Mouse (Mus musculus) 3T3-L1 (cell line): ENCODE measurements around the gene Smoc1.

Source experiments
- DNase-seq: peaks from one replicate; pipeline ENCODE4 v3.0.0-alpha.2; 2015; ENCODE audit warnings: low read depth, low spot score

The Smoc1 gene

DNA sequence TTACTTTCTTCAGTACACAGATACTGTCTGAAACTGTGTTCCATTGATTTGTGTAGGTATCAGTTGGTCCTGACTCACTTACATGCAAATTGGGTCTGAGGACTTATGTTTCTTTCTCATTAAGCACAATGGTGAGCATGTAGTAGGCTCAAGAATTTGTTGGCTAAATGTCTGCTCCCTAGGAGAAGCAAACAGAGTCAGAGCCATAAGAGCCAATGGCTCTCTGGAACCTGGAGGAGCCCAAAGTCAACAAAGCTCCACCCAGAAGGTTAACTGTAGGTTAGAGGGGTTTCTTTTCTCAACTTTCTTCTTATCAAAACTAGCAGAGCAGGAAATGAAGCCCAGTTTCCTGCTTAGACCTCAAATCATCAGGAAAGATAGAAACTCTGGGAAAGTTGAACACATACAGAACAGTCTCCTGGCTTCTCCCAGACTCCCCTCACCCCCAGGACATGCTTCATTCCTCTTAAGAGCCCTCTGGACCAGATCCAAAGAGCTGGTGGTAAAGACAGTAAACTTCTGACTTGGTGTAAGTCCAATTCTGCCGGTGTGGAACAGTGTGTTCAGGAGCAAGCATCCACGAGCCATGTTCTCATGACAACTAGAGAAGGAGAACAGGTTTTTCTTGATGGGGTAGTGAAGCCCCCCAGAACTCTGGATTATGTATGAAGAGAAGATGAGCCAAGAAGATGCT, 51.5 kb downstream of the Smoc1 start:
- no peak for DNase-seq

DNA sequence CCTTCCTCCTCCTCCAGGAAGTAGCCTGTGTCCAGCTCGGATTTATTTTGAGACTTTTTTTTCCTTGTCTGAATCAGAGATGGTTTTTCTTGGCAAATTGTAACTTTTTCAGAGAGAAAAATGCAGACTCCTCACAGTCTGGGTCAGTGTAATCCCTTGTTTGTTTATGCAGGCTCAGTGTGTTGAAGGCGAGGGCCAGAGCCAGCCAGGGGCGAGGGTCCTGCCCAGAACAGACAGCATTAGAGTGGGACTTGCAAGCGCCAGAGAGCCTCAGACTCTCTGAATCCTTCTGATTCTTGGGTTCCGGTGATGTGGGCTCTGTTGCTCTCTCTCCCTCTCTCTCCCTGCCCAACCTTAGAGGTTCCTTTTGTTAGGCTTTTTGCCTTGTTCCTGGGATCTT, 53.7 kb downstream of the Smoc1 start:
- DNase-seq = no peak

DNA sequence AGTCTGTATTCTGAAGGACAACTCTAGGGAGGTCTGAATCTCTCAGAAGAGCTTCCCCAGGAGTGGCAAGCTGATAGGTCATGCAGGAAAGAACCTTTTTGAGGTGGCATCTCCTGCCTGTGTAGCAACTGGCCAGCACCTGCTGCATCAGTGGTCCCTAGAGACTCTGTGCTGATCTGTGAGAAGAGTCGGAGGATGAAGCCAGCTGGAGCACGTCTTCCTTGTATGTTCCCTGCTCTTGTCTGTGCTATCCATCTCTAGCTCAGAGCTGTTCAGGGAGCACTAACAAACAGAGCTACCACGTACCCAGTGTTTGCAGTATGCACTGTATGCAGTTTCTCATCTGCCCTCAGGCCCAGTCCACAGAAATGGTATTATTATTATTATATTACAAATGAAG, 54.4 kb downstream of the Smoc1 start:
- DNase-seq = no peak

DNA sequence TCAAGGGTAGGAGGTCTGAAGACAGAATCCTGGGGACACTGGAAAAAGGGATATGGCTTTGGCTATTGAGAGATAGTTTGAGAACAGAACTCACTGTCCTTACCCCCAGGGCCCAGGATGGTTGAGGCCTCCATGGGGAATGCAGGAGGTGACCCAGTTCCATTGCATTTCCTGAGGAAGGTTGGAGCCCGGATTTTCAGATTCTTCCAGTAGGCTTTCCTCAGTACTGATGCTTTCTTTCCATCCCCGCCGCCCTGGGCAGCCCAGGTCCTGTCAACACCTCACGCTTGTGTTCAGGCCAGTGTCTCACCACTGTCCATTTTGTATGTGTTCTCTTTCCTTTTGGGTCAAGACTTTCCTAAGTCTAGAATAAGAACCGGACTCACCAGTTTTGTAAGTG, 56.5 kb downstream of the Smoc1 start:
- no peak for DNase-seq

DNA sequence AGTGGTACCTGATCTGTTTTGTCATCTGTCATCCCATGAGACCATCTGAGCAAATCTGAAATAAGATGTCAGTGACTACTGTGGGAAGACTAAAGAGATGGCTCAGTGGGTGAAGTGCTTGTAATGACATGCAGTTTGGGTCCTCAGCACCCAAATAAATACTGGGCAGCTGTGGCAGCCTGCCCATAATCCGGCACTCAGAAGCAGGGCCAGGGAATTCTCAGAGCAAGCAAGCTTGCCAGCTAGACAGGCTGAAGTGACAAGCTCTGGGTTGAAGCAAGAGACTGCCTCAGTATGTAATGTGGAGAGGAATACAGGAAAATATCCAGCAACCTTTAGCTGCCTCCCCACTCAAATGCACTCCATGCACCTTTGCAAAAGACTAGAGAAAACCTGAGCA, 58.6 kb downstream of the Smoc1 start:
- no peak for DNase-seq

DNA sequence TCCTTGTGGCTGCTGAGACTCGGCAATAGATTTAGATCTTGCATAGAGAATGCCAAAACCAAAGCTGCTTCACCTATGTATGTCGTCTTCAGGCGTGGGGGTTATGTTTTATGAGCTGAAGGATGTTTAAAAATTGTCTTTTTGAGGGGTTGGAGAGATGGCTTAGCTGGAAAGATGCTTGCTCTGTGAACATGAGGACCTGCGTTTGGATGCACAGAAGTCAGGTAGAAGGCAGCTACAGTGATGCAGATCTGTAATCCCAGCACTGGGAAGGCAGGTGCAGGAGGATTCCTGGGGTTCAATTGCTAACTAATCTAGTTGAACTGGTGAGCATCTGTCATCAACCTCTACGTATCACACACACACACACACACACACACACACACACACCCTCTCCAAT, 61.5 kb downstream of the Smoc1 start:
- DNase-seq = no peak

DNA sequence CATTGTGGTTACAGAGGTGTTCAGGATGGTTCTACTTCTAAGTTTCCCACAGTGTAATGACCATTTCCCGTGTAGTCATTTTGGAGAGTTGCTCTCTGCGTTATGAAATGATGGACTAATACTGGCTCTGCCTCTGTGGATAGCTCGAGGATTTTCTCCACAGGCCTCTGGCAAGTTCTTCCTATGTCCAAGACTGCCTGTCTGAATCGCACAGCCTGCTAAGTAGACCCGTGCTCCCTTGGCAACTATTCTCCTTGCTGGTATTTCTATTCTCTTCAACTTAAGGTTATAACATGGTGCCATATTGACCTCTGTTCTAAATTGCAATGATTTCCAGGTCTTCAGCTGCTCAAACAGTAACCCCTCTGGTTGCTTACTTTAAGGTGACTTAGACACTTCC, 65.0 kb downstream of the Smoc1 start:
- no peak for DNase-seq

DNA sequence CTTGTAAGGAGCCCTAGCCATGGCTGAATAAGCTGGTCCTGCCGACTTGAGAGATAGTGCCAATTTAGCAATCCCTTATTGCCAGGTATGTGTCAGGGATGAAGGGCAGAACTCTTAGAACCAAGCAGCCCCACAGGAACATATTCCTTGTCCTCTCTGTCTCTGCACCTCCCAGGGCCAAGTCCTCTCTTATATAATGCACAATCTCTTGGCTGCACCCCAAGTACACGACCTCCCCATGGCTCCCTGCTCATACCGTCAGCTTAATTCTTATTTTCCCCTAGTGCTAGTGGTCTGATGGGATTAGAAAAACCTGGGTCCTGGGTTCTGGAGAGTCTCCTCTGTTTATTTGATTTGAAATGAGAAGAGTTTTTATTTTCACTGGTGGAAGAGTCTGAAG, 66.0 kb downstream of the Smoc1 start:
- DNase-seq = no peak

DNA sequence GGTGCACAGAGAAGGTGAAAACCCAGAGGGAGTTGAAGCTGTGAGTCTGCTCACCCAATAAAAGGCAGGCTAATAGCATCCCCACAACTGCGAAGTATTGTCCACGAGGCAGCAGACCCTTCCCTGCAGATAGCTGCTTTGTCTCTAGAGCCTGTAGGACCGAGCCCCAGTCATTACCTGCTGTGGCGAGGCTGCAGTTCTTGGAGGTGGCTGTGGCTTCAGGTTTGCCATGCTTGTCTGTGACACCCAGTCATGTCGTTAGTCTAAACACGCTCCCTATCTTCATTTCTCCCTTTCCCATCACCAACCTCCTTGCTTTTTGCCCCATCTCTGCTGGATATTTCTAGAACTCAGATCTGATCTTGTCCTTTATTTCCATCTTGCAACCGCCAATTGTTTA, 66.6 kb downstream of the Smoc1 start:
- DNase-seq = no peak

DNA sequence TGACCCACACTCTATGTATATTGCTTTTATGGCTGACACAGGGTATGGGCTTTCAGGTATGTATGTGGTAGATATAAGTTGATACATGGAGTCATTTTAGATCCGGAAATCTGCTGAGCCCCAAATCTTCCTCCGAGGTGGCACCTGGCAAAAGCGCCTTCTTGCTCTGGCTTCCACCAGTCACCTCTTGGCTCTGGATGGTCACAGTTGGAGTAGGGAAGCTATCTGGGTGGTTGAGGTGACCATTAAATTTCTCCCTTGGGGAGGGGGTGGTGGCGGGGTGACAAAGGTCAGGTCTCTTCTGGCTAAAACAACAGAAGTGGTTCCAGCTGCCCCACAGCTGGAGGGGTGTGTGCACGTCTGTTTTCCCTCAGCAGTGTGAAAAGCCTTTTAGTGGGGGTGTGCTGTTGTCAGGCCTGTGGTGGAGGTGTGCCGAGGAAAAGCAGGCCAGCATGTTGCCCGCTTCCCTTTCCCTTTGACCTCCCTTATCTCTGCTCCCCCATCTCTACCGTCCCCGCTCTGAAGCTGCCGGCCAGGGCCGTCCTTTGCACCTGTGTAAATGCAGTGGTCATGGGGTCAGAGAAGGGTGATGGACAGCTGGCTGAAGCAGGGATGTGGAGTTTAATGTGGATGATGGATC, 68.3 kb downstream of the Smoc1 start:
- no peak for DNase-seq

DNA sequence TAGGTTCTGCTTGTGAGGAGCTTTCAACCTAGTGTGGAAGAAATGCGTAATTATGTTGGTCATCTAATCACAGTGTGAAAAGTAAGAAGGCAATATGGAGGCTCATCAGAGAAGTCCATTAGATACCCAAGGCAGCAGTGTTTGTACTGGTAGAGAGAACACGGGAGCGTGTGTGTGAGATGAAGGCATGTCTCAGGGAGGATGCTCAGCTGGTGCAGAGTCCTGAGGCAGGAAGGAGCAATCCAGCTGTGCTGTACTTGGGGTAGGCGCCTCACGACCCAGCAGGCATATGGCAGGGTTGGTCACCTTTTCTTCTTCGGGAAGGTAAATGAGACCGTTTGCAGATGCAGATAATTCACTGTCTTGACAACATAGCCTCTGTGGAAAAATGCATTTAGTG, 70.7 kb downstream of the Smoc1 start:
- DNase-seq = no peak

DNA sequence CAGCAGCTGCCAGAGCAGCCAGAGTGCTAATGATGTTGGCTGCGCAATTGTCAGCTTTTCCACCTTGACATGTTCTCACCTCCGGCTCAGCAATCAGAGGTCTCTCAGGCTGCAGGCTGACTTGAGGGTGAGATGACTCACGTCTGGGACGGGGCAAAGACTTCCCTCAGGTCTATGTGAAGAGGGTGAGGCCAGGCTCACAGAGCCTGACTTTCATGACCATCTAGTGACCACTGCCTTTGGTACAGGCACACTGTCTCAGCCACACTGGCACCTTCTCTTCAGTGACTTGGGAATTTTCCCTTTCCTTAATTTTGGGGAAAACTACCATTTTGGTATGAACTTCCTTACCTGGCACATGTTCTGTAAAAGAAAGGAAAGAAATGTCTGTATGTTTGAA, 71.1 kb downstream of the Smoc1 start:
- DNase-seq = no peak

DNA sequence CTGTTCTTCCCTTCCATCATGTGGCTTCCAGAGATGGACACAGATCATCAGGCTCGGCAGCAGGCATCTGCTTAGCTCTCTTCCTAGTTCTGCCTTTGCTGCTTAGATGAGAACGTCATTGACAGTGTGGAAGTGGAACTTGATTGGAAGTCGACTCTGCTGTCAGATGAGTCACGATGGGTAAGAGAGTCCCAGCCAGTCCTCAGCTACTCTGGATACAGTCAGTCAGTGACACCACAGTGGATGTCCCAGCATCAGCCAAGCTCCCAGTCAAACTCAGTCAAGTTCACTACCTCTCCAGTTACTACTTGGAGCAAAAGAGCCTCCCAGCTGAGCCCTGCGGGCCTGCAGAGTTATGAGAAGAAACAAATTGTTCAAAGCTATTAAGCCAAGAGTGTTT, 72.6 kb downstream of the Smoc1 start:
- DNase-seq = no peak

DNA sequence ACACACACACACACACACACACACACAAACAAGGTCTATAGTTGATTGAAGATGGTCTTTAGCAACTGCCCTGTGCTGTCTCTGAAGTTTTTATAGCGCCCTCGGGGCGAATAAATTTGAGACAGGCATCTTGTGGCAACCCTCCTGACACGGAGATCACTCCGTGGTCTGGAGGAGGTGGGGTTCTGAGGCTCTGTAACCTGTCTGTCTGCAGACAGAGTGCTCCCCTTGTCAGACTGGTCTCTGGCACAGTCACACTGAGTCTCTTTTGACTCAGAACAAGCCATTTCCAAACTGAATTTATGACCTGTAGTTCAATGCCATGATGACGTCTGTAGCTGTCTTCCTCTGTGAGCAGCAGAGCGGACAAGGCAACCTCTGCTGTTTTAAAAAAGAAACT, 75.1 kb downstream of the Smoc1 start:
- peak; percentile 22 for DNase-seq

DNA sequence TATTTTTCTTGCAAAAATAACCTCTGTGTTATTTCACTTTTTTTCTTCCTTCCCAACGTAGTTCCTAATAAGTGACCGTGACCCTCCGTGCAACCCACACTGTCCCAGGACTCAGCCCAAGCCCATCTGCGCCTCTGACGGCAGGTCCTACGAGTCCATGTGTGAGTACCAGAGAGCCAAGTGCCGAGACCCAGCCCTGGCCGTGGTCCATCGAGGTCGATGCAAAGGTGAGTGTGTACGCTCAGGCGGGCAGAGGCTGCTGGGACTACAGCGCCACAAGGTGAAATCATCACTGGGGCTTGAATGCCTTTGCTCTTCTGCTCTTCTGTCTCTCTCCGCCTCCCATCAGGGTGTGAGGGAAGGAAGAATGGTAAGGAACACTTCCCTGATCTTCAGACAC, 77.9 kb downstream of the Smoc1 start:
- DNase-seq = no peak

DNA sequence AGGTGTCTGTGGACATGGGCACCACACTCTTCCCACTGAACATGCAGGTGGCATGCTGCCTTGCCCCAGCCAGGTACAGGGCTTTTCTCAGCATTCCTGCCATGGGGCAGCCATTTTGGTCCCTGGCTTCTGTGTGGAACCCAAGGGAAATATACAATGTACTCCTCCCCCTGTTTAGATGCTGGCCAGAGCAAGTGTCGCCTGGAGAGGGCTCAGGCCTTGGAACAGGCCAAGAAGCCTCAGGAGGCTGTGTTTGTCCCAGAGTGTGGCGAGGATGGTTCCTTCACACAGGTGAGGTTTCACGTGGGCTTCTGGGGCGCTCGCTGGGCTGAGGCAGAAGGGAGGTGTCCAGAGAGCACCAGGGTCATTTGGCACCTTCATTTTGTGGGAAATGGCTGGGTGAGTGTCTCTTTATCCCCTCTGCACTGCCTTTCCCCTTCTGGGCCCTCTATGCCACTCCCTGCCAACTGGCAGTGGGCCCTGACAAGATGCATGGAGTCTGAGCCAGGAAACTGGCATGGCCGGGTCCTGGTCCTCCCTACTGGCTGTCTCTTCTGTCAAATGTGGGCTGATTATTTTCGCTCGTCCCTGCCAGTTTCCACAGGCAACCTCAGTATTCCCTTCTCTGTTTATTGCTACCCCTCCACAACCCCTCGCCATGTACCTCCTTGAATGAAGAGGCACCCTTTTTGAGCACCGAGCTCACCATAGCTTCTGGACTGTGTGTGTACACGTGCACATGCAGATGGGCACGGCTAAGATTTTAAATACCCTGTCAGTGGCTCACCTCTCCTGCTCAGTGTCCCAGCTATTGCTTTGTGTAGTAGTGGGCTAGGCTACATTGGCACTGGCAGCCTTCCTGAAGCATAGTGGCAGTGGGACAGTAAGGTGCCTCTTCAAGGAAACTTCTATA, 79.4 kb downstream of the Smoc1 start:
- no peak for DNase-seq

DNA sequence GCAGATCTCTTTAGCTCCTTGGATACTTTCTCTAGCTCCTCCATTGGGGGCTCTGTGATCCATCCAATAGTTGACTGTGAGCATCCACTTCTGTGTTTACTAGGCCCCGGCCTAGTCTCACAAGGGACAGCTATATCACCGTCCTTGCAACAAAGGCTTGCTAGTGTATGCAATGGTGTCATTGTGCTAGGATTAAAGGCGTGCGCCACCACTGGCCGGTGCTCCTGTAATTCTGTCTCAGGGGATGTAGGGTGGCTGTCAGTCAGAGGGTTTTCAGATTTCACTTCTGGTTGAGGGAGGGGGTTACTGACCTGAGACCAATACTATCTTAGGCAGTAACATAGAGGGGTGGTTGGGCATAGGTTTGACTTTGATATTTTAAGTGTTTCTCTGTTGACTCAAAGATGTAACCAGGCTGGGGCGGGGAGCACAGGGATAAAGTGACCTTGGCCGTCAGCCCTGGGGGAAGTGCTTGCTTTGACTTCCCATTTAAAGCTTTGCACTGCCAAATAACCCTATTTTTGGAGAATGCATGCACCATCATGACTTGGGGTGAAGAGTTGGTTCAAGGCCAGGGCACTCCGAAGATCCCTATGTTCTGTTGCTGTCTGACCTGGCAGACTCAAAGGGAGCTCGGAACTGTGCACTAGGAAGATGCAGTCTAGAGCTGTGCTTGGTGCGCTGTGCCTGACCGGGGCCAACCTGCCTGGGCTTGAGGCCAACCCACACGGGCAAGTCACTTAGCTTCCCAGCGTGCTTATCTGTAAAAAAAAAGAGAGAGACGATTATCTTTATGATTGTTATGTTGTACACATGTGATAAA, 80.9 kb downstream of the Smoc1 start:
- no peak for DNase-seq

DNA sequence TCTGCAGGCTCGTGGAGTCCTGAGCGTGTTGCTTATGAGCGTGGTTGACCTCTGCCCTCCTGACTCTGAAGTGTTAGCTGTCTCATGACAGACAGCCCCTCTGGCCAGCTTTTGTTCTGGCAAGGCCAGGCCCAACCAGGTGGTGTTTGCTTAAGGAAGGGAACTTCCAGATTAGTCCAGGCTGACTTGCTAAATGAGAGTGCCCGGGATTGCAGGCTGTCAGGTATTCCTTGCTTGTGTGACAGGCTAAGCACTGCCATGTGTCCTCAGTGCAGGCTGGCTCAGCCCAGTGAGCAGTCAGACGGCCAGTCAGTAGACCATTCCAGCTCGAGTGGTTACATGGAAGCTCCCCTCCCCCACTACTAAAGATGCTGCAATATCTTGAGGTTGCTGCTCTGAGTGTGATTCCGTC, 82.0 kb downstream of the Smoc1 start:
- DNase-seq = no peak

DNA sequence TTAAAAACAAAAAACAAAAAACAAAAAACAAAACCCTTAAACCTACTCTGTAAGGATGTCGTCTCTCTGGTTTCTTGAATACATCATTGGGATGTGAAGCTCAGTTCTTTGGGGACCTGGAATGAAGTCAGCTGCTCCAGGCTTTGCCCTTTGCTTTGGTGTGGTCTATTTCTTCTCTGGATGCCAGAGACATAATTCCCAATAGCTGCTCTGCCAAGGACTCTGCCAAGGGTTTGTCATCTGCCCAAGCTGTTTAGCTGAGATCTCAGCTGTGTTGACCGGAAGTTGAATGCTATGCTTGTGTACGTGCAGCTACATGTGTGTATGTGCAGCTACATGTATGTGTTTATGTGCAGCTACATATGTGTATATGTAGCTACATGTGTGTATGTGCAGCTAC, 83.4 kb downstream of the Smoc1 start:
- no peak for DNase-seq

DNA sequence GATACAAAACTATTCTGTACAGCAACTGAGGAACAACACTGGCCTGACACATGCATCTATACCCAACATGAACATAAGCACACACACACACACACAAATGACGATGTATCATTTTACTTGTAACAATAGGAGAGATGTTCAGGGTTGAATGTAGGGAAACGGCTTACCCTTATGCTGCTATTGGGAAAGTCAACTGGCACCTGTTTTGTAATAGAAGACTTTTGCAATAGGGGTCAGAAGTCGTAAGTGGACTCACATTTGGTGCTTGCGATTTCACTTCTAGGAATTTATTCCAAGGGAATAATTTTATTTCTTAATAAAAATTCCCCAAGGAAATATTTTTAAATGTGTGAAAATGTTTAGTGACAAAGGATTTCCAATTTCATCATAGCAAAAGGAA, 85.7 kb downstream of the Smoc1 start:
- no peak for DNase-seq

DNA sequence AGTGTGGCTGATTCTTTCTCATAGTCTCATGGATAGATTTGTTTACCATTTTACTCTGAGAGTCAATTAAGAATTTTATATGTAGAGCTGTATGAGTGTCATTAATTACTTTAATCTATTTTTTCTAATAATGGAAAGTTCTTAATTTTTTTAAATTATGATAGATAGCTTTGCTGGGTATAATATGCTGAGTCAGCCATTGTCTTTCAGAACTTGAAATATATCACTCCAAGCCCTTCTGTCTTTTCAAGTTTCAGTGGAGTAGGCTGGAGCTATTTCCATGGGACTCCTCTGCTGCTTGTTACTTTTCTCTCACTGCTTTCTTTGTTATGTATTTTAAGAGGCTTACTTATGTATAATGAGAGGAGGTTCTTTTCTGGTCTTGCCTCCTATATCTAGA, 93.7 kb downstream of the Smoc1 start:
- DNase-seq = no peak

DNA sequence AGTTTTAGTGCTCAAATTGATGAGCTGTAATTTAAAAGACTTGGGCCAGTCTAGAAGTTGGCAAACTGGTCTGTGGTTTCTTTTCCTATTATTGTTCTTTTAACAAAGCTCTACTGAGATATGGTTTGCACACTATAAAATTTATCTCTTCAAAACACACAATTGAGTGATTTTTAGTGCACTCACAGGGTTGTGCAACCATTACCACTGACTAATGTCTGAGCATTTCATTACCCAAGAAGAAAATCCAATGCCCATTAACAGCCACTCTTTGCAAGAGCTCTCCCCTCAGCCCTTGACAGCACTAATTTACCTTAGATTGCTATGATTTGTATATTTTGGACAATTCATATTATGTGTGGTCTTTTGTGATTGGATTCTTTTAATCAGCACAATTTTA, 97.2 kb downstream of the Smoc1 start:
- DNase-seq = no peak
